Mouse (Mus musculus): ENCODE data around the gene Mynn. TPM values are rescaled to one million over a fixed set of nuclear protein-coding genes. Genes with fewer than 3 reads are reported as not detected.
A peak's percentile ranks its signal among the peaks of the same experiment; 100 is the strongest.

The Mynn gene
- polyA plus RNA-seq, 1 experiment from 2014 or later = 20.6 TPM

GRCm38 (mm10) chr3:30608999-30609398 is 7.1 kb downstream of the Mynn start:
- Histone ChIP-seq H3K27me3 (replicated peaks; ENCODE audit: control insufficient read depth, insufficient read depth, low read length) (no peaks in the 10 kb centered on the region), H3K36me3 (ENCODE audit: control insufficient read depth, insufficient read depth, low read length) (peaks cover 23% of the 10 kb centered on the region), H3K9ac (ENCODE audit: low read depth, low read length) (no peak overlapping the region), H3K4me2 (ENCODE audit: low read depth, low read length) (no peak overlapping the region), H3K27ac (ENCODE audit: low read length) (no peak overlapping the region), H3K4me1 (ENCODE audit: control insufficient read depth, insufficient read depth, low read length) (peaks cover 5% of the 10 kb centered on the region; the same call in 1 of the 2 replicates), H3K4me3 (ENCODE audit: low read length) (no peak overlapping the region), H3K9me3 (ENCODE audit: control insufficient read depth, low read length) (no peaks in the 10 kb centered on the region)
- WGBS = 67% methylated on average over 3 of the region's 3 CpGs
- peak; percentile 70 for ATAC-seq

- no peaks in the 10 kb centered on the region for H3K27me3 ChIP-seq (replicated peaks; ENCODE audit: control insufficient read depth, insufficient read depth, low read length)
- no peak overlapping the region for H3K27ac ChIP-seq (ENCODE audit: low read length)
- no peak for ATAC-seq
- H3K4me1 ChIP-seq (ENCODE audit: control insufficient read depth, insufficient read depth, low read length) = peaks cover 5% of the 10 kb centered on the region; the same call in 1 of the 2 replicates
- 93% methylated on average over 4 of the region's 4 CpGs for WGBS
- no peaks in the 10 kb centered on the region for H3K9me3 ChIP-seq (ENCODE audit: control insufficient read depth, low read length)
- H3K4me2 ChIP-seq (ENCODE audit: low read depth, low read length) = no peak overlapping the region
- H3K36me3 ChIP-seq (ENCODE audit: control insufficient read depth, insufficient read depth, low read length) = peaks cover 23% of the 10 kb centered on the region
- H3K9ac ChIP-seq (ENCODE audit: low read depth, low read length) = no peak overlapping the region
- H3K4me3 ChIP-seq (ENCODE audit: low read length) = no peak overlapping the region
Measured at GRCm38 (mm10) chr3:30610930-30611329, 9.1 kb downstream of the Mynn start.

GRCm38 (mm10) chr3:30620132-30620531 is 18.3 kb downstream of the Mynn start:
- Histone ChIP-seq H3K27ac (ENCODE audit: low read length) (no peak overlapping the region), H3K27me3 (replicated peaks; ENCODE audit: control insufficient read depth, insufficient read depth, low read length) (no peaks in the 10 kb centered on the region), H3K9ac (ENCODE audit: low read depth, low read length) (no peak overlapping the region), H3K9me3 (ENCODE audit: control insufficient read depth, low read length) (no peaks in the 10 kb centered on the region), H3K4me1 (ENCODE audit: control insufficient read depth, insufficient read depth, low read length) (no peaks in the 10 kb centered on the region), H3K36me3 (ENCODE audit: control insufficient read depth, insufficient read depth, low read length) (peaks cover 10% of the 10 kb centered on the region), H3K4me2 (ENCODE audit: low read depth, low read length) (no peak overlapping the region), H3K4me3 (ENCODE audit: low read length) (no peak overlapping the region)
- WGBS = 74% methylated on average over 8 of the region's 8 CpGs
- ATAC-seq = no peak

GRCm38 (mm10) chr3:30633681-30634080 is 31.8 kb downstream of the Mynn start:
- Histone ChIP-seq H3K9ac (ENCODE audit: low read depth, low read length) (no peak overlapping the region), H3K4me3 (ENCODE audit: low read length) (no peak overlapping the region), H3K36me3 (ENCODE audit: control insufficient read depth, insufficient read depth, low read length) (no peaks in the 10 kb centered on the region), H3K9me3 (ENCODE audit: control insufficient read depth, low read length) (no peaks in the 10 kb centered on the region), H3K4me1 (ENCODE audit: control insufficient read depth, insufficient read depth, low read length) (no peaks in the 10 kb centered on the region), H3K27me3 (replicated peaks; ENCODE audit: control insufficient read depth, insufficient read depth, low read length) (no peaks in the 10 kb centered on the region), H3K4me2 (ENCODE audit: low read depth, low read length) (no peak overlapping the region), H3K27ac (ENCODE audit: low read length) (no peak overlapping the region)
- no peak for ATAC-seq
- WGBS = 61% methylated on average over 3 of the region's 3 CpGs

- ATAC-seq = no peak
- no peaks in the 10 kb centered on the region for H3K36me3 ChIP-seq (ENCODE audit: control insufficient read depth, insufficient read depth, low read length)
- no peak overlapping the region for H3K9ac ChIP-seq (ENCODE audit: low read depth, low read length)
- WGBS = 84% methylated on average over 4 of the region's 4 CpGs
- H3K9me3 ChIP-seq (ENCODE audit: control insufficient read depth, low read length) = no peaks in the 10 kb centered on the region
- H3K27me3 ChIP-seq (replicated peaks; ENCODE audit: control insufficient read depth, insufficient read depth, low read length) = no peaks in the 10 kb centered on the region
- no peak overlapping the region for H3K4me3 ChIP-seq (ENCODE audit: low read length)
- no peak overlapping the region for H3K4me2 ChIP-seq (ENCODE audit: low read depth, low read length)
- H3K4me1 ChIP-seq (ENCODE audit: control insufficient read depth, insufficient read depth, low read length) = no peaks in the 10 kb centered on the region
- no peak overlapping the region for H3K27ac ChIP-seq (ENCODE audit: low read length)
Measured at GRCm38 (mm10) chr3:30635629-30636028, 33.8 kb downstream of the Mynn start.

- H3K9ac ChIP-seq (ENCODE audit: low read depth, low read length) = no peak within 1 kb of the TSS
- 64% methylated on average over 2 of the region's 2 CpGs for WGBS
- no peak within 1 kb of the TSS for H3K4me3 ChIP-seq (ENCODE audit: low read length)
- H3K9me3 ChIP-seq (ENCODE audit: control insufficient read depth, low read length) = no peaks in the 10 kb centered on the region
- H3K4me1 ChIP-seq (ENCODE audit: control insufficient read depth, insufficient read depth, low read length) = peaks cover 6% of the 10 kb centered on the region
- H3K27me3 ChIP-seq (replicated peaks; ENCODE audit: control insufficient read depth, insufficient read depth, low read length) = 0 out of 2 replicates have a peak, but pooled peaks cover under 1% of the 10 kb centered on the region
- no peak within 1 kb of the TSS for H3K4me2 ChIP-seq (ENCODE audit: low read depth, low read length)
- no peak for ATAC-seq
- H3K27ac ChIP-seq (ENCODE audit: low read length) = no peak within 1 kb of the TSS
- H3K36me3 ChIP-seq (ENCODE audit: control insufficient read depth, insufficient read depth, low read length) = no peaks in the 10 kb centered on the region
Measured at GRCm38 (mm10) chr3:30644207-30644606, 42.3 kb downstream of the Mynn start, which contains the start of gene Lrriq4. Gene Lrriq4, plus strand, starts transcription at chr3:30644507.

- Histone ChIP-seq H3K27me3 (replicated peaks; ENCODE audit: control insufficient read depth, insufficient read depth, low read length) (peaks cover 6% of the 10 kb centered on the region; the same call in 1 of the 2 replicates), H3K27ac (ENCODE audit: low read length) (no peak overlapping the region), H3K9ac (ENCODE audit: low read depth, low read length) (no peak overlapping the region), H3K36me3 (ENCODE audit: control insufficient read depth, insufficient read depth, low read length) (no peaks in the 10 kb centered on the region), H3K4me3 (ENCODE audit: low read length) (no peak overlapping the region), H3K9me3 (ENCODE audit: control insufficient read depth, low read length) (no peaks in the 10 kb centered on the region), H3K4me1 (ENCODE audit: control insufficient read depth, insufficient read depth, low read length) (peaks cover 13% of the 10 kb centered on the region), H3K4me2 (ENCODE audit: low read depth, low read length) (no peak overlapping the region)
- no peak for ATAC-seq
- 53% methylated on average over 8 of the region's 8 CpGs for WGBS
Measured at GRCm38 (mm10) chr3:30646761-30647160, 44.9 kb downstream of the Mynn start.

- no peak within 1 kb of the TSS for H3K27ac ChIP-seq (ENCODE audit: low read length)
- H3K36me3 ChIP-seq (ENCODE audit: control insufficient read depth, insufficient read depth, low read length) = no peaks in the 10 kb centered on the region
- peak within 1 kb of the TSS; percentile 74 for H3K4me2 ChIP-seq (ENCODE audit: low read depth, low read length)
- H3K9ac ChIP-seq (ENCODE audit: low read depth, low read length) = peak within 1 kb of the TSS; percentile 62
- H3K4me1 ChIP-seq (ENCODE audit: control insufficient read depth, insufficient read depth, low read length) = peaks cover 13% of the 10 kb centered on the region
- H3K9me3 ChIP-seq (ENCODE audit: control insufficient read depth, low read length) = no peaks in the 10 kb centered on the region
- peaks cover 6% of the 10 kb centered on the region; the same call in 1 of the 2 replicates for H3K27me3 ChIP-seq (replicated peaks; ENCODE audit: control insufficient read depth, insufficient read depth, low read length)
- 4% methylated on average over 25 of the region's 25 CpGs for WGBS
- ATAC-seq = peak; percentile 86
- peak within 1 kb of the TSS; percentile 44 for H3K4me3 ChIP-seq (ENCODE audit: low read length)
Measured at GRCm38 (mm10) chr3:30647440-30648090, 45.7 kb downstream of the Mynn start, which contains the start of gene Lrrc34. Gene Lrrc34, minus strand, starts transcription at chr3:30647869.

GRCm38 (mm10) chr3:30648466-30648865 is 46.6 kb downstream of the Mynn start:
- peaks cover 6% of the 10 kb centered on the region; the same call in 1 of the 2 replicates for H3K27me3 ChIP-seq (replicated peaks; ENCODE audit: control insufficient read depth, insufficient read depth, low read length)
- no peak overlapping the region for H3K9ac ChIP-seq (ENCODE audit: low read depth, low read length)
- H3K4me3 ChIP-seq (ENCODE audit: low read length) = no peak overlapping the region
- ATAC-seq = no peak
- no peak overlapping the region for H3K27ac ChIP-seq (ENCODE audit: low read length)
- no peaks in the 10 kb centered on the region for H3K9me3 ChIP-seq (ENCODE audit: control insufficient read depth, low read length)
- H3K36me3 ChIP-seq (ENCODE audit: control insufficient read depth, insufficient read depth, low read length) = no peaks in the 10 kb centered on the region
- 88% methylated on average over 2 of the region's 2 CpGs for WGBS
- H3K4me1 ChIP-seq (ENCODE audit: control insufficient read depth, insufficient read depth, low read length) = peaks cover 13% of the 10 kb centered on the region
- H3K4me2 ChIP-seq (ENCODE audit: low read depth, low read length) = no peak overlapping the region

Measured in intestine, embryonic 16.5 days (tissue).